Mouse (Mus musculus): ENCODE measurements around the gene Fxyd2.
A peak's percentile ranks its signal among the peaks of the same experiment; 100 is the strongest.

Gene Fxyd2

GRCm38 (mm10) chr9:45426456-45426855 lies 27.0 kb downstream of the Fxyd2 start, which contains the start of gene Dscaml1:
Dscaml1 (plus strand) TSS chr9:45426628.
- no peak for DNase-seq (ENCODE audit: low spot score in 2 of 2)

- DNase-seq (ENCODE audit: low spot score in 2 of 2), result no peak
These were observed 29.9 kb downstream of the Fxyd2 start for GRCm38 (mm10) chr9:45429392-45429791.

GRCm38 (mm10) chr9:45429951-45430697 lies 30.7 kb downstream of the Fxyd2 start:
- peak in 1 of 2 experiments; percentile 42 for DNase-seq (ENCODE audit: low spot score in 2 of 2)

GRCm38 (mm10) chr9:45430698-45430959 lies 31.2 kb downstream of the Fxyd2 start:
- no peak for DNase-seq (ENCODE audit: low spot score in 2 of 2)

GRCm38 (mm10) chr9:45431150-45431549 lies 31.7 kb downstream of the Fxyd2 start:
- no peak for DNase-seq (ENCODE audit: low spot score in 2 of 2)

GRCm38 (mm10) chr9:45432639-45433038 lies 33.2 kb downstream of the Fxyd2 start:
- DNase-seq (ENCODE audit: low spot score in 2 of 2), result peak in 1 of 2 experiments; percentile 45

GRCm38 (mm10) chr9:45433119-45433518 lies 33.6 kb downstream of the Fxyd2 start:
- no peak for DNase-seq (ENCODE audit: low spot score in 2 of 2)

GRCm38 (mm10) chr9:45434171-45434570 lies 34.7 kb downstream of the Fxyd2 start:
- DNase-seq (ENCODE audit: low spot score in 2 of 2), result no peak

- no peak for DNase-seq (ENCODE audit: low spot score in 2 of 2)
These were observed 39.6 kb downstream of the Fxyd2 start for GRCm38 (mm10) chr9:45439025-45439424.

GRCm38 (mm10) chr9:45440083-45440784 lies 40.8 kb downstream of the Fxyd2 start:
- no peak for DNase-seq (ENCODE audit: low spot score in 2 of 2)

GRCm38 (mm10) chr9:45444251-45444798 lies 44.9 kb downstream of the Fxyd2 start:
- DNase-seq (ENCODE audit: low spot score in 2 of 2), result no peak

- DNase-seq (ENCODE audit: low spot score in 2 of 2), result no peak
These were observed 50.2 kb downstream of the Fxyd2 start for GRCm38 (mm10) chr9:45449658-45450057.

GRCm38 (mm10) chr9:45451346-45451745 lies 51.9 kb downstream of the Fxyd2 start:
- DNase-seq (ENCODE audit: low spot score in 2 of 2), result no peak

- DNase-seq (ENCODE audit: low spot score in 2 of 2), result no peak
These were observed 54.6 kb downstream of the Fxyd2 start for GRCm38 (mm10) chr9:45454032-45454431.

- no peak for DNase-seq (ENCODE audit: low spot score in 2 of 2)
These were observed 55.6 kb downstream of the Fxyd2 start for GRCm38 (mm10) chr9:45454889-45455610.

- DNase-seq (ENCODE audit: low spot score in 2 of 2), result no peak
These were observed 57.7 kb downstream of the Fxyd2 start for GRCm38 (mm10) chr9:45457200-45457599.

GRCm38 (mm10) chr9:45458363-45458762 lies 58.9 kb downstream of the Fxyd2 start:
- no peak for DNase-seq (ENCODE audit: low spot score in 2 of 2)

All from frontal cortex, postnatal 14 days (tissue).